Mouse (Mus musculus): Measurements from ENCODE around the gene Hnrnpa0. TPM values are rescaled to one million over a fixed set of nuclear protein-coding genes. Genes with fewer than 3 reads are reported as not detected.

Hnrnpa0 gene
- 169 and 254 TPM in 2 replicates for polyA plus RNA-seq (2012; rRNA removed)

GRCm38 (mm10) chr13:58128396-58128767 lies at the start of gene Hnrnpa0:
Gene Hnrnpa0, minus strand, starts transcription at chr13:58128556.
- under 1% methylated on average over 45 of the region's 62 CpGs for WGBS
- peak; percentile 90 for DNase-seq
- Histone ChIP-seq H3K27me3 (ENCODE audit: control insufficient read depth, insufficient read depth, low read length) (no peaks in the 10 kb centered on the region), H3K4me3 (ENCODE audit: control insufficient read depth, insufficient read depth, low read length) (peak within 1 kb of the TSS; percentile 95), H3K36me3 (ENCODE audit: control insufficient read depth, insufficient read depth, low read length) (no peaks in the 10 kb centered on the region; the same call in 1 of the 2 replicates), H3K4me1 (replicated peaks; ENCODE audit: control insufficient read depth, insufficient read depth, low read length) (peaks cover 7% of the 10 kb centered on the region), H3K27ac (ENCODE audit: control insufficient read depth, insufficient read depth, low read length) (peak within 1 kb of the TSS; percentile 86)
- no peak for TF ChIP-seq CTCF (IDR thresholded peaks at IDR 0.05; ENCODE audit: borderline replicate concordance, control insufficient read depth, extremely low read depth, insufficient read depth, low read length, poor library complexity)
- TF ChIP-seq POLR2A (IDR thresholded peaks at IDR 0.05; ENCODE audit: control insufficient read depth, extremely low read depth, insufficient read depth, low read length, poor library complexity) = peak; percentile 94

- no peaks in the 10 kb centered on the region for H3K4me1 ChIP-seq (replicated peaks; ENCODE audit: control insufficient read depth, insufficient read depth, low read length)
- H3K27me3 ChIP-seq (ENCODE audit: control insufficient read depth, insufficient read depth, low read length) = no peaks in the 10 kb centered on the region
- no peak overlapping the region for H3K27ac ChIP-seq (ENCODE audit: control insufficient read depth, insufficient read depth, low read length)
- H3K4me3 ChIP-seq (ENCODE audit: control insufficient read depth, insufficient read depth, low read length) = no peak overlapping the region
- DNase-seq = peak; percentile 100
- H3K36me3 ChIP-seq (ENCODE audit: control insufficient read depth, insufficient read depth, low read length) = peaks cover 48% of the 10 kb centered on the region
- WGBS = 97% methylated on average over 9 of the region's 9 CpGs
- TF ChIP-seq CTCF (IDR thresholded peaks at IDR 0.05; ENCODE audit: borderline replicate concordance, control insufficient read depth, extremely low read depth, insufficient read depth, low read length, poor library complexity) = no peak
- no peak for TF ChIP-seq POLR2A (IDR thresholded peaks at IDR 0.05; ENCODE audit: control insufficient read depth, extremely low read depth, insufficient read depth, low read length, poor library complexity)
Measured at GRCm38 (mm10) chr13:58177511-58178208, 49.3 kb upstream of the Hnrnpa0 start.

GRCm38 (mm10) chr13:58176105-58176504 lies 47.7 kb upstream of the Hnrnpa0 start:
- Histone ChIP-seq H3K27ac (ENCODE audit: control insufficient read depth, insufficient read depth, low read length) (no peak overlapping the region), H3K4me1 (replicated peaks; ENCODE audit: control insufficient read depth, insufficient read depth, low read length) (no peaks in the 10 kb centered on the region), H3K4me3 (ENCODE audit: control insufficient read depth, insufficient read depth, low read length) (no peak overlapping the region), H3K27me3 (ENCODE audit: control insufficient read depth, insufficient read depth, low read length) (no peaks in the 10 kb centered on the region), H3K36me3 (ENCODE audit: control insufficient read depth, insufficient read depth, low read length) (peaks cover 40% of the 10 kb centered on the region)
- WGBS = 92% methylated on average over 3 of the region's 3 CpGs
- DNase-seq = no peak
- no peak for TF ChIP-seq POLR2A (IDR thresholded peaks at IDR 0.05; ENCODE audit: control insufficient read depth, extremely low read depth, insufficient read depth, low read length, poor library complexity)
- TF ChIP-seq CTCF (IDR thresholded peaks at IDR 0.05; ENCODE audit: borderline replicate concordance, control insufficient read depth, extremely low read depth, insufficient read depth, low read length, poor library complexity) = no peak

GRCm38 (mm10) chr13:58168119-58168518 lies 39.8 kb upstream of the Hnrnpa0 start:
- Histone ChIP-seq H3K4me1 (replicated peaks; ENCODE audit: control insufficient read depth, insufficient read depth, low read length) (no peaks in the 10 kb centered on the region), H3K4me3 (ENCODE audit: control insufficient read depth, insufficient read depth, low read length) (no peak overlapping the region), H3K27me3 (ENCODE audit: control insufficient read depth, insufficient read depth, low read length) (no peaks in the 10 kb centered on the region), H3K36me3 (ENCODE audit: control insufficient read depth, insufficient read depth, low read length) (peaks cover 9% of the 10 kb centered on the region), H3K27ac (ENCODE audit: control insufficient read depth, insufficient read depth, low read length) (no peak overlapping the region)
- DNase-seq = no peak
- no peak for TF ChIP-seq CTCF (IDR thresholded peaks at IDR 0.05; ENCODE audit: borderline replicate concordance, control insufficient read depth, extremely low read depth, insufficient read depth, low read length, poor library complexity)
- no peak for TF ChIP-seq POLR2A (IDR thresholded peaks at IDR 0.05; ENCODE audit: control insufficient read depth, extremely low read depth, insufficient read depth, low read length, poor library complexity)

- TF ChIP-seq CTCF (IDR thresholded peaks at IDR 0.05; ENCODE audit: borderline replicate concordance, control insufficient read depth, extremely low read depth, insufficient read depth, low read length, poor library complexity) (no peak), POLR2A (IDR thresholded peaks at IDR 0.05; ENCODE audit: control insufficient read depth, extremely low read depth, insufficient read depth, low read length, poor library complexity) (no peak)
- no peak for DNase-seq
- Histone ChIP-seq H3K27me3 (ENCODE audit: control insufficient read depth, insufficient read depth, low read length) (no peaks in the 10 kb centered on the region), H3K4me1 (replicated peaks; ENCODE audit: control insufficient read depth, insufficient read depth, low read length) (no peaks in the 10 kb centered on the region), H3K27ac (ENCODE audit: control insufficient read depth, insufficient read depth, low read length) (no peak overlapping the region), H3K4me3 (ENCODE audit: control insufficient read depth, insufficient read depth, low read length) (no peak overlapping the region), H3K36me3 (ENCODE audit: control insufficient read depth, insufficient read depth, low read length) (peaks cover 19% of the 10 kb centered on the region)
- WGBS = 96% methylated on average over 12 of the region's 12 CpGs
Measured at GRCm38 (mm10) chr13:58163343-58163742, 35.0 kb upstream of the Hnrnpa0 start.

- 97% methylated on average over 15 of the region's 15 CpGs for WGBS
- TF ChIP-seq CTCF (IDR thresholded peaks at IDR 0.05; ENCODE audit: borderline replicate concordance, control insufficient read depth, extremely low read depth, insufficient read depth, low read length, poor library complexity) = no peak
- TF ChIP-seq POLR2A (IDR thresholded peaks at IDR 0.05; ENCODE audit: control insufficient read depth, extremely low read depth, insufficient read depth, low read length, poor library complexity) = no peak
- no peak overlapping the region for H3K4me3 ChIP-seq (ENCODE audit: control insufficient read depth, insufficient read depth, low read length)
- DNase-seq = no peak
- no peaks in the 10 kb centered on the region for H3K27me3 ChIP-seq (ENCODE audit: control insufficient read depth, insufficient read depth, low read length)
- H3K36me3 ChIP-seq (ENCODE audit: control insufficient read depth, insufficient read depth, low read length) = peaks cover 19% of the 10 kb centered on the region
- no peak overlapping the region for H3K27ac ChIP-seq (ENCODE audit: control insufficient read depth, insufficient read depth, low read length)
- H3K4me1 ChIP-seq (replicated peaks; ENCODE audit: control insufficient read depth, insufficient read depth, low read length) = peaks cover 6% of the 10 kb centered on the region
Measured at GRCm38 (mm10) chr13:58160761-58161160, 32.4 kb upstream of the Hnrnpa0 start.
